Mouse (Mus musculus) liver, embryonic 13.5 days (tissue): ENCODE results near the gene Rhof. TPM values are rescaled to one million over a fixed set of nuclear protein-coding genes. Genes with fewer than 3 reads are reported as not detected.
A peak's percentile ranks its signal among the peaks of the same experiment; 100 is the strongest.

Experiments used
- ATAC-seq: fragments of 200-750 bp; cut with Nextera tagmentation; 2 replicates; pipeline ENCODE4 v1.8.0; 2017; ENCODE audit warnings: low read depth, mild to moderate bottlenecking, moderate number of reproducible peaks, moderate library complexity
- DNase-seq: peaks from one replicate; pipeline ENCODE4 v3.0.0; 2022
- H3K27ac ChIP-seq: fragments of 300-500 bp; sonication (generic); 2 replicates; pipeline ENCODE4 v1.5.1; 2015; ENCODE audit warnings: moderate library complexity, mild to moderate bottlenecking, inconsistent platforms
- H3K27me3 ChIP-seq: fragments of 300-500 bp; sonication (generic); 2 replicates; pipeline ENCODE4 v1.6.1; 2015; ENCODE audit warnings: mild to moderate bottlenecking, inconsistent platforms
- H3K36me3 ChIP-seq: fragments of 300-500 bp; sonication (generic); 2 replicates; pipeline ENCODE4 v1.6.1; 2015; ENCODE audit warnings: mild to moderate bottlenecking, inconsistent platforms
- H3K4me1 ChIP-seq: fragments of 300-500 bp; sonication (generic); replicated peaks from 2 replicates; pipeline ENCODE4 v1.6.1; 2015; ENCODE audit warnings: inconsistent platforms
- H3K4me2 ChIP-seq: fragments of 300-500 bp; sonication (generic); 2 replicates; pipeline ENCODE4 v1.6.1; 2015; ENCODE audit warnings: inconsistent platforms, mild to moderate bottlenecking, moderate library complexity
- H3K4me3 ChIP-seq: fragments of 300-500 bp; sonication (generic); replicated peaks from 2 replicates; pipeline ENCODE4 v1.5.1; 2015; ENCODE audit warnings: mild to moderate bottlenecking, inconsistent platforms
- H3K9ac ChIP-seq: fragments of 300-500 bp; sonication (generic); 2 replicates; pipeline ENCODE4 v1.6.1; 2015; ENCODE audit warnings: mild to moderate bottlenecking, inconsistent platforms
- H3K9me3 ChIP-seq: fragments of 300-500 bp; sonication (generic); replicated peaks from 2 replicates; pipeline ENCODE4 v1.6.1; 2016; ENCODE audit warnings: inconsistent platforms
- WGBS: fragments of 180-500 bp; shearing (Covaris S2); methylation state at CpG from one replicate; pipeline ENCODE4 v1.1.7; 2015; ENCODE audit not compliant: insufficient replicate concordance; 5-methylcytosine and 5-hydroxymethylcytosine counted together
- polyA plus RNA-seq: library from polyadenylated mRNA; unstranded; fragments of >200 nt; fragmentation: Nextera tagmentation; extraction: Ambion mirVana; gene quantifications from 2 replicates; pipeline ENCODE4 v1.2.1, GENCODE M21; 2015

The Rhof gene
- polyA plus RNA-seq, 1 experiment from 2014 or later, result 2.5 TPM

GRCm38 (mm10) chr5:123133784-123134143, 1.3 kb upstream of the Rhof start:
- Histone ChIP-seq H3K27ac (peak overlapping the region; percentile 100), H3K9me3 (no peaks in the 10 kb centered on the region), H3K4me3 (no peak overlapping the region), H3K36me3 (peaks cover 31% of the 10 kb centered on the region), H3K27me3 (0 out of 2 replicates have a peak, but pooled peaks cover 9% of the 10 kb centered on the region), H3K9ac (no peak overlapping the region), H3K4me1 (peaks cover 93% of the 10 kb centered on the region), H3K4me2 (peak overlapping the region; percentile 100)
- ATAC-seq (no peak), DNase-seq (no peak)
- 56% methylated on average over 7 of the region's 7 CpGs for whole genome bisulfite sequencing

GRCm38 (mm10) chr5:123133083-123133783, 741 bp upstream of the Rhof start:
- peaks cover 92% of the 10 kb centered on the region for H3K4me1 ChIP-seq
- peak overlapping the region; percentile 100 for H3K27ac ChIP-seq
- H3K27me3 ChIP-seq, result 0 out of 2 replicates have a peak, but pooled peaks cover 9% of the 10 kb centered on the region
- WGBS, result 18% methylated on average over 18 of the region's 18 CpGs
- ATAC-seq (no peak), DNase-seq (peak; percentile 71)
- H3K4me3 ChIP-seq, result peak overlapping the region; percentile 56
- H3K9ac ChIP-seq, result 0 out of 2 replicates have a peak overlapping the region, but pooled peaks have one; percentile 42
- H3K4me2 ChIP-seq, result peak overlapping the region; percentile 81
- H3K9me3 ChIP-seq, result no peaks in the 10 kb centered on the region
- H3K36me3 ChIP-seq, result peaks cover 31% of the 10 kb centered on the region

- no peak overlapping the region for H3K27ac ChIP-seq
- DNase-seq (no peak), ATAC-seq (no peak)
- H3K4me3 ChIP-seq, result no peak overlapping the region
- H3K9ac ChIP-seq, result no peak overlapping the region
- 0 out of 2 replicates have a peak, but pooled peaks cover 9% of the 10 kb centered on the region for H3K27me3 ChIP-seq
- H3K4me1 ChIP-seq, result peaks cover 85% of the 10 kb centered on the region
- 0 out of 2 replicates have a peak overlapping the region, but pooled peaks have one; percentile 6 for H3K4me2 ChIP-seq
- no peaks in the 10 kb centered on the region for H3K9me3 ChIP-seq
- peaks cover 21% of the 10 kb centered on the region for H3K36me3 ChIP-seq
- 55% methylated on average over 5 of the region's 5 CpGs for WGBS
Observed at GRCm38 (mm10) chr5:123130814-123131148, 1.7 kb downstream of the Rhof start.

GRCm38 (mm10) chr5:123130030-123130813, 2.3 kb downstream of the Rhof start:
- no peak for DNase-seq
- peaks cover 85% of the 10 kb centered on the region for H3K4me1 ChIP-seq
- no peaks in the 10 kb centered on the region for H3K9me3 ChIP-seq
- H3K4me3 ChIP-seq, result no peak overlapping the region
- 0 out of 2 replicates have a peak, but pooled peaks cover 9% of the 10 kb centered on the region for H3K27me3 ChIP-seq
- peaks cover 20% of the 10 kb centered on the region for H3K36me3 ChIP-seq
- H3K9ac ChIP-seq, result no peak overlapping the region
- H3K4me2 ChIP-seq, result no peak overlapping the region
- WGBS, result 79% methylated on average over 9 of the region's 9 CpGs
- ATAC-seq, result no peak
- H3K27ac ChIP-seq, result no peak overlapping the region

GRCm38 (mm10) chr5:123129170-123129757, 3.2 kb downstream of the Rhof start:
- Histone ChIP-seq H3K9ac (no peak overlapping the region), H3K4me3 (no peak overlapping the region), H3K27me3 (0 out of 2 replicates have a peak, but pooled peaks cover 9% of the 10 kb centered on the region), H3K27ac (no peak overlapping the region), H3K4me2 (no peak overlapping the region), H3K4me1 (peaks cover 85% of the 10 kb centered on the region), H3K9me3 (no peaks in the 10 kb centered on the region), H3K36me3 (peaks cover 11% of the 10 kb centered on the region)
- WGBS, result 38% methylated on average over 10 of the region's 10 CpGs
- DNase-seq (no peak), ATAC-seq (no peak)

GRCm38 (mm10) chr5:123128426-123129169, 3.9 kb downstream of the Rhof start:
- H3K4me3 ChIP-seq, result no peak overlapping the region
- H3K4me2 ChIP-seq, result peak overlapping the region; percentile 32
- no peak for DNase-seq
- ATAC-seq, result no peak
- H3K4me1 ChIP-seq, result peaks cover 85% of the 10 kb centered on the region
- peaks cover 4% of the 10 kb centered on the region for H3K36me3 ChIP-seq
- 0 out of 2 replicates have a peak, but pooled peaks cover 9% of the 10 kb centered on the region for H3K27me3 ChIP-seq
- no peak overlapping the region for H3K9ac ChIP-seq
- no peaks in the 10 kb centered on the region for H3K9me3 ChIP-seq
- peak overlapping the region; percentile 63 for H3K27ac ChIP-seq
- WGBS, result 22% methylated on average over 10 of the region's 10 CpGs

GRCm38 (mm10) chr5:123127031-123127430, 5.5 kb downstream of the Rhof start:
- Histone ChIP-seq H3K27me3 (0 out of 2 replicates have a peak, but pooled peaks cover 9% of the 10 kb centered on the region), H3K36me3 (no peaks in the 10 kb centered on the region), H3K4me3 (no peak overlapping the region), H3K4me1 (peaks cover 70% of the 10 kb centered on the region), H3K9ac (no peak overlapping the region), H3K4me2 (no peak overlapping the region), H3K9me3 (0 out of 2 replicates have a peak, but pooled peaks cover 3% of the 10 kb centered on the region), H3K27ac (no peak overlapping the region)
- DNase-seq (no peak), ATAC-seq (no peak)
- 47% methylated on average over 6 of the region's 6 CpGs for WGBS

- H3K4me1 ChIP-seq, result peaks cover 58% of the 10 kb centered on the region
- no peak for DNase-seq
- H3K4me2 ChIP-seq, result peak overlapping the region; percentile 34
- H3K4me3 ChIP-seq, result no peak overlapping the region
- ATAC-seq, result no peak
- 0 out of 2 replicates have a peak, but pooled peaks cover 3% of the 10 kb centered on the region for H3K9me3 ChIP-seq
- H3K27me3 ChIP-seq, result 0 out of 2 replicates have a peak, but pooled peaks cover 9% of the 10 kb centered on the region
- WGBS, result 33% methylated on average over 18 of the region's 18 CpGs
- no peaks in the 10 kb centered on the region for H3K36me3 ChIP-seq
- H3K27ac ChIP-seq, result peak overlapping the region; percentile 2; the same call in 1 of the 2 replicates
- peak overlapping the region; percentile 4; the same call in 1 of the 2 replicates for H3K9ac ChIP-seq
Observed at GRCm38 (mm10) chr5:123125638-123126406, 6.7 kb downstream of the Rhof start.

GRCm38 (mm10) chr5:123125105-123125504, 7.4 kb downstream of the Rhof start:
- H3K4me3 ChIP-seq, result no peak overlapping the region
- H3K27ac ChIP-seq, result peak overlapping the region; percentile 36; the same call in 1 of the 2 replicates
- ATAC-seq, result no peak
- H3K27me3 ChIP-seq, result 0 out of 2 replicates have a peak, but pooled peaks cover 5% of the 10 kb centered on the region
- peak overlapping the region; percentile 34; the same call in 1 of the 2 replicates for H3K4me2 ChIP-seq
- H3K9ac ChIP-seq, result 0 out of 2 replicates have a peak overlapping the region, but pooled peaks have one; percentile 4
- DNase-seq, result no peak
- H3K4me1 ChIP-seq, result peaks cover 58% of the 10 kb centered on the region
- H3K9me3 ChIP-seq, result 0 out of 2 replicates have a peak, but pooled peaks cover 3% of the 10 kb centered on the region
- H3K36me3 ChIP-seq, result no peaks in the 10 kb centered on the region
- WGBS, result 62% methylated on average over 6 of the region's 6 CpGs

GRCm38 (mm10) chr5:123122181-123122580, 10.3 kb downstream of the Rhof start:
- no peak overlapping the region for H3K4me2 ChIP-seq
- 84% methylated on average over 4 of the region's 4 CpGs for WGBS
- H3K36me3 ChIP-seq, result peaks cover 12% of the 10 kb centered on the region
- 0 out of 2 replicates have a peak, but pooled peaks cover 3% of the 10 kb centered on the region for H3K9me3 ChIP-seq
- no peak overlapping the region for H3K4me3 ChIP-seq
- H3K9ac ChIP-seq, result no peak overlapping the region
- DNase-seq (no peak), ATAC-seq (no peak)
- H3K27ac ChIP-seq, result no peak overlapping the region
- H3K27me3 ChIP-seq, result no peaks in the 10 kb centered on the region
- H3K4me1 ChIP-seq, result peaks cover 57% of the 10 kb centered on the region
